ENCODE assay signal across 16 mouse cellular contexts in the genomic region with DNA sequence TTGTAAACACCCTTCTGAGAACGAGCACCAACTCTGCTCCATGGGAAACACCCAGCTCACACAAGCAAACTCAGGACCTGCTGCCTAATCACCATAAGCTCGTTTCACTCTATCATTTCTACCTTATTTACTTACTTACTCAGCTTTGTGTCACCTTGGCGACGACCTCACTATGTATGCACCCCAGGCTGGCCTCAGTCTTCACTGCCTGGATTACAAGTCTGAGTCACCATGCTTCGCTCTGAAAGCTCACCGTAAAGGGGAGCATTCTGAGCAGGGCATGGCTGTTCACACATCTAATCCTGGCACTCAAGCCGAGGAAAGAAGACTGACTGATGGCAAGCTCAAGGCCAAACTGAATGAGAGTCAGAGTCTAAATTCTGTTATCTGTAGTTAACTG. TPM values are rescaled to one million over a fixed set of nuclear protein-coding genes. Genes with fewer than 3 reads are reported as not detected.
A peak's percentile ranks its signal among the peaks of the same experiment; 100 is the strongest.
DNase-seq lines count a peak whose midpoint lies in the region; ATAC-seq lines count a peak whose summit lies in the region.
"Had no signal": no experiment of that assay in that cellular context is flagged by ENCODE, and none has a peak within 500 bp of the region (broad histone marks: within the 10 kb centered on the region; RNA-seq: fewer than 3 reads in every experiment).

No protein-coding gene starts in this region.

- no peak for DNase-seq in forebrain, embryonic 14.5 days (ENCODE audit: low spot score)
- peak; percentile 29 for DNase-seq in lung, postnatal 36 days
- no peak for DNase-seq in lung, postnatal 10 days
- peak; percentile 80 for DNase-seq in NIH3T3 (ENCODE audit: low read depth)
- DNase-seq in intestine, embryonic 14.5 days (ENCODE audit: low spot score) = no peak
- DNase-seq in layer of hippocampus, adult 11-12 months (ENCODE audit: low spot score) = no peak
- no peak for DNase-seq in thymus, postnatal 10 days (ENCODE audit: low spot score in 2 of 2)
- DNase-seq: B cell, adult 2 months; cerebellum, adult 11-12 months; heart, adult 18-20 months; heart, postnatal 10 days; right cerebral cortex, postnatal 25 days had no signal

- H3K4me2 ChIP-seq in forebrain, embryonic 13.5 days = no peak overlapping the region
- no peak overlapping the region for H3K4me2 ChIP-seq in forebrain, embryonic 14.5 days (ENCODE audit: low read length)
- no peak overlapping the region for H3K4me2 ChIP-seq in intestine, embryonic 14.5 days (ENCODE audit: low read length)

- no peak overlapping the region for H3K4me3 ChIP-seq in forebrain, embryonic 13.5 days
- H3K4me3 ChIP-seq in forebrain, embryonic 14.5 days (ENCODE audit: low read depth, low read length) = no peak overlapping the region
- H3K4me3 ChIP-seq in intestine, embryonic 14.5 days (ENCODE audit: low read depth, low read length) = no peak overlapping the region

- H3K9ac ChIP-seq in forebrain, embryonic 13.5 days = no peak overlapping the region
- H3K9ac ChIP-seq in forebrain, embryonic 14.5 days (ENCODE audit: low read length) = no peak overlapping the region
- no peak overlapping the region for H3K9ac ChIP-seq in intestine, embryonic 14.5 days (ENCODE audit: low read length)

- H3K36me3 ChIP-seq in forebrain, embryonic 13.5 days (ENCODE audit: poor library complexity, severe bottlenecking) = peaks cover 81% of the 10 kb centered on the region
- H3K36me3 ChIP-seq in forebrain, embryonic 14.5 days (ENCODE audit: control insufficient read depth, insufficient read depth, low read length) = peaks cover 86% of the 10 kb centered on the region
- peaks cover 76% of the 10 kb centered on the region for H3K36me3 ChIP-seq in intestine, embryonic 14.5 days (ENCODE audit: control insufficient read depth, insufficient read depth, low read length)

- no peaks in the 10 kb centered on the region for H3K9me3 ChIP-seq in forebrain, embryonic 13.5 days (replicated peaks)
- no peaks in the 10 kb centered on the region for H3K9me3 ChIP-seq in forebrain, embryonic 14.5 days (replicated peaks; ENCODE audit: control insufficient read depth, low read length)
- no peaks in the 10 kb centered on the region for H3K9me3 ChIP-seq in intestine, embryonic 14.5 days (ENCODE audit: control insufficient read depth, low read length)
- H3K9me3 ChIP-seq: G1E had no signal

- ATAC-seq in forebrain, embryonic 13.5 days = 0 out of 2 replicates have a peak, but pooled peaks have one; percentile 8
- no peak for ATAC-seq in forebrain, embryonic 14.5 days
- 0 out of 2 replicates have a peak, but pooled peaks have one; percentile 64 for ATAC-seq in intestine, embryonic 14.5 days (replicated peaks; ENCODE audit: low FRiP score, low TSS enrichment, low read depth)
- ATAC-seq: hindbrain, postnatal 0 days had no signal

- no peaks in the 10 kb centered on the region for H3K27me3 ChIP-seq in forebrain, embryonic 13.5 days
- H3K27me3 ChIP-seq in forebrain, embryonic 14.5 days (replicated peaks; ENCODE audit: control insufficient read depth, insufficient read depth, low read length) = no peaks in the 10 kb centered on the region
- no peaks in the 10 kb centered on the region for H3K27me3 ChIP-seq in intestine, embryonic 14.5 days (replicated peaks; ENCODE audit: control insufficient read depth, insufficient read depth, low read length)

- no peak overlapping the region for H3K27ac ChIP-seq in forebrain, embryonic 13.5 days
- no peak overlapping the region for H3K27ac ChIP-seq in forebrain, embryonic 14.5 days (ENCODE audit: low read depth, low read length)
- H3K27ac ChIP-seq in intestine, embryonic 14.5 days (ENCODE audit: low read depth) = no peak overlapping the region
- H3K27ac ChIP-seq: hindbrain, postnatal 0 days; macrophage had no signal

- WGBS in forebrain, embryonic 13.5 days = 73% methylated on average over 7 of the region's 7 CpGs
- 65% methylated on average over 7 of the region's 7 CpGs for WGBS in forebrain, embryonic 14.5 days
- WGBS in intestine, embryonic 14.5 days = 66% methylated on average over 7 of the region's 7 CpGs

- H3K4me1 ChIP-seq in forebrain, embryonic 13.5 days = no peaks in the 10 kb centered on the region
- no peaks in the 10 kb centered on the region for H3K4me1 ChIP-seq in forebrain, embryonic 14.5 days (ENCODE audit: control insufficient read depth, insufficient read depth, low read length)
- no peaks in the 10 kb centered on the region for H3K4me1 ChIP-seq in intestine, embryonic 14.5 days (replicated peaks; ENCODE audit: control insufficient read depth, insufficient read depth, low read length)

RNA-seq across cellular contexts. Expression of a gene that starts 12.5 kb away (rescaled TPM):
- polyA plus RNA-seq in forebrain, embryonic 13.5 days (2015; fragmentation: Nextera tagmentation; extraction: Ambion mirVana) = 0.05 and 0.18 TPM in 2 replicates
- 0.28 and 0.40 TPM in 2 replicates for polyA plus RNA-seq in forebrain, embryonic 14.5 days (2014; fragmentation: Nextera tagmentation; extraction: Ambion mirVana)
- 215 and 231 TPM in 2 replicates for polyA plus RNA-seq in intestine, embryonic 14.5 days (2014; fragmentation: Nextera tagmentation; extraction: Ambion mirVana)
- polyA plus RNA-seq: macrophage had no signal

RNA-seq across cellular contexts. Expression of a gene that starts 13.5 kb away (rescaled TPM):
- polyA plus RNA-seq in forebrain, embryonic 13.5 days (2015; fragmentation: Nextera tagmentation; extraction: Ambion mirVana) = 205 and 209 TPM in 2 replicates
- polyA plus RNA-seq in forebrain, embryonic 14.5 days (2014; fragmentation: Nextera tagmentation; extraction: Ambion mirVana) = 216 and 234 TPM in 2 replicates
- polyA plus RNA-seq in intestine, embryonic 14.5 days (2014; fragmentation: Nextera tagmentation; extraction: Ambion mirVana) = 135 and 151 TPM in 2 replicates

RNA-seq across cellular contexts. Expression of a gene that starts 57.7 kb away (rescaled TPM):
- 8.3 and 8.6 TPM in 2 replicates for polyA plus RNA-seq in forebrain, embryonic 13.5 days (2015; fragmentation: Nextera tagmentation; extraction: Ambion mirVana)
- polyA plus RNA-seq in forebrain, embryonic 14.5 days (2014; fragmentation: Nextera tagmentation; extraction: Ambion mirVana) = 5.2 and 5.5 TPM in 2 replicates
- polyA plus RNA-seq in intestine, embryonic 14.5 days (2014; fragmentation: Nextera tagmentation; extraction: Ambion mirVana) = 11.8 and 12.5 TPM in 2 replicates

Comparison
In these comparisons a context has a peak if more than half of its experiments do, and no peak if none do; other contexts are left out.
1. DNase-seq: peak in lung, postnatal 36 days (single experiment) and NIH3T3 (single experiment); none in forebrain, embryonic 14.5 days (single experiment), lung, postnatal 10 days (single experiment), intestine, embryonic 14.5 days (single experiment), layer of hippocampus, adult 11-12 months (single experiment) and thymus, postnatal 10 days (0 of 2).
2. RNA of a gene that starts 12.5 kb away (polyA plus RNA-seq): 215 to 231 TPM in intestine, embryonic 14.5 days; 0.28 to 0.40 TPM in forebrain, embryonic 14.5 days and 0.05 to 0.18 TPM in forebrain, embryonic 13.5 days; every median in the first group is over 100 times any median in the second.